Mouse (Mus musculus) frontal cortex, postnatal 36 days (tissue): Measurements from ENCODE around the gene Gm20388.

ENCODE experiments used
- DNase-seq, 2 experiments: peaks; one replicate each; pipeline ENCODE4 v3.0.0; 2022; ENCODE audit warnings: low spot score in 2 of 2

The Gm20388 gene

GRCm38 (mm10) chr8:122960932-122961331, 3050.3 kb downstream of the Gm20388 start:
- no peak for DNase-seq

GRCm38 (mm10) chr8:122961458-122961857, 3050.8 kb downstream of the Gm20388 start:
- DNase-seq = no peak

GRCm38 (mm10) chr8:122962046-122962445, 3051.4 kb downstream of the Gm20388 start:
- no peak for DNase-seq

GRCm38 (mm10) chr8:122966638-122967037, 3056.0 kb downstream of the Gm20388 start:
- no peak for DNase-seq

GRCm38 (mm10) chr8:122968145-122968544, 3057.5 kb downstream of the Gm20388 start:
- no peak for DNase-seq

GRCm38 (mm10) chr8:122969964-122970620, 3059.5 kb downstream of the Gm20388 start:
- no peak for DNase-seq

- DNase-seq = no peak
Measured at GRCm38 (mm10) chr8:122976046-122976445, 3065.4 kb downstream of the Gm20388 start.

GRCm38 (mm10) chr8:122979424-122979823, 3068.8 kb downstream of the Gm20388 start:
- no peak for DNase-seq

GRCm38 (mm10) chr8:122979865-122980509, 3069.3 kb downstream of the Gm20388 start:
- no peak for DNase-seq

GRCm38 (mm10) chr8:122981646-122982045, 3071.0 kb downstream of the Gm20388 start:
- no peak for DNase-seq

GRCm38 (mm10) chr8:122983178-122983942, 3072.7 kb downstream of the Gm20388 start:
- no peak for DNase-seq

- DNase-seq = no peak
Measured at GRCm38 (mm10) chr8:122984175-122984574, 3073.5 kb downstream of the Gm20388 start.

GRCm38 (mm10) chr8:122986501-122987184, 3076.0 kb downstream of the Gm20388 start:
- no peak for DNase-seq

- DNase-seq = no peak
Measured at GRCm38 (mm10) chr8:122987255-122987654, 3076.6 kb downstream of the Gm20388 start.

GRCm38 (mm10) chr8:122988955-122989354, 3078.3 kb downstream of the Gm20388 start:
- no peak for DNase-seq

GRCm38 (mm10) chr8:122989976-122990375, 3079.3 kb downstream of the Gm20388 start:
- DNase-seq = no peak

GRCm38 (mm10) chr8:122991368-122991767, 3080.7 kb downstream of the Gm20388 start:
- no peak for DNase-seq

GRCm38 (mm10) chr8:122992296-122992695, 3081.7 kb downstream of the Gm20388 start:
- no peak for DNase-seq

GRCm38 (mm10) chr8:122993031-122993430, 3082.4 kb downstream of the Gm20388 start:
- no peak for DNase-seq

- DNase-seq = no peak
Measured at GRCm38 (mm10) chr8:122993740-122994139, 3083.1 kb downstream of the Gm20388 start.

GRCm38 (mm10) chr8:122997963-122998362, 3087.3 kb downstream of the Gm20388 start:
- DNase-seq = no peak

- no peak for DNase-seq
Measured at GRCm38 (mm10) chr8:123000311-123000710, 3089.7 kb downstream of the Gm20388 start.
